Mouse (Mus musculus) forebrain, embryonic 10.5 days (tissue): ENCODE results near the gene Sugp1. TPM values are rescaled to one million over a fixed set of nuclear protein-coding genes. Genes with fewer than 3 reads are reported as not detected.
"Not testable (repeated sequence)": the region's sequence is repeated elsewhere in the genome, so short reads cannot be mapped to it uniquely, and the experiment has no call there.

Source experiments
- DNase-seq: peaks from one replicate; pipeline ENCODE4 v3.0.0-alpha.2; 2017; ENCODE audit warnings: low spot score; ENCODE audit errors: extremely low spot score
- H3K27ac ChIP-seq: fragments of 300-500 bp; sonication (generic); 2 replicates; pipeline ENCODE4 v1.5.1; 2016; ENCODE audit warnings: mild to moderate bottlenecking
- H3K27me3 ChIP-seq: fragments of 300-500 bp; sonication (generic); 2 replicates; pipeline ENCODE4 v1.6.1; 2016; ENCODE audit warnings: mild to moderate bottlenecking; ENCODE audit not compliant: poor library complexity, severe bottlenecking
- H3K36me3 ChIP-seq: fragments of 300-500 bp; sonication (generic); replicated peaks from 2 replicates; pipeline ENCODE4 v1.6.1; 2016; ENCODE audit warnings: mild to moderate bottlenecking, moderate library complexity
- H3K4me1 ChIP-seq: fragments of 300-500 bp; sonication (generic); 2 replicates; pipeline ENCODE4 v1.6.1; 2016
- H3K4me3 ChIP-seq: fragments of 300-500 bp; sonication (generic); 2 replicates; pipeline ENCODE4 v1.5.1; 2016; ENCODE audit warnings: mild to moderate bottlenecking, moderate library complexity
- H3K9me3 ChIP-seq: fragments of 300-500 bp; sonication (generic); 2 replicates; pipeline ENCODE4 v1.6.1; 2016; ENCODE audit warnings: mild to moderate bottlenecking, moderate library complexity
- WGBS: fragments of 180-500 bp; shearing (Covaris S2); methylation state at CpG from one replicate; pipeline ENCODE4 v1.1.7; 2016; 5-methylcytosine and 5-hydroxymethylcytosine counted together
- polyA plus RNA-seq: library from polyadenylated mRNA; unstranded; fragments of >200 nt; fragmentation: Nextera tagmentation; extraction: Ambion mirVana; gene quantifications from 2 replicates; pipeline ENCODE4 v1.2.1, GENCODE M21; 2016

Sugp1 gene
- 53.4 and 55.3 TPM in 2 replicates for polyA plus RNA-seq

DNA sequence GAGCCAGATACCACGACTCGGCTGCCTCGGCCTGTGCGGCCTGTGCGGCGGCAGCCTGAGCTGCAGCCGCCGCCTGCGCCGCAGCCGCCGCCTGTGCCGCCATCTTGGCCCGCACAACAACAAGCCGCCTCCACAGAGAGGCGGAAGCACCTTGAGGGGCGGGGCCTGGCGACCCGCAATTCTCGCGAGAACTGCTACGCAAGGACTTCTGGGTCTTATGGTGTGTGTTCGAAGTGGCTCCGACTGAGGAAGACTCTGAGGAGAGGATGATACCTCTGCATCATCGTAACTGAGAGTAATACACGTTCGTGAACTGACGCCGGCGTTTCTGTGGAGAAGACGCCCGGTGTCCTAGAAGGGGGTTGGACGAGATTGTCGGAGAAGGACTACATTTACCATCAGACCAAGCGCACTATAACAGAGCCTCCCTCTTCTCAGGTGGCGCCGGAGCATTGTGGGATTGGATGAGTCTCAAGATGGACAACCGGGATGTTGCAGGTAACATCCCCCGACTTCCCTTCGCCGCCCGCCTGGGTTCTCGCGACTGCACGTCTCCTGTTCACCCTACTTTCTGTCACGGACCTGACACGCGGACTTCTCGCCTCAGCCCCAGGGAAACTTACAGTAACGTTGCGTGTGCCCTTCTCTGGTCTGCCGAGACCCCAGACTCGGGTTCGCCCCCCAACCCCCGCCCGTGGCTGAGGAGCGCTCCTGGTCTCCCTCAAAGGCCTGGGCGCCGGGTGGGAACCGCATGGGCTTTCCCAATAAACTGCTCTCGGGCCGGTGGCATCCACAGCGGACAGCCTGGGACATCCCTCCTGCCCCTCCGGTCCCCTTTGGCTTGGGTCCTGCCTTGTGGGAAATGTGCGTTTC lies at the start of gene Sugp1, which contains the start of gene Mau2:
TSS of gene Sugp1 (plus strand) at position 231 of the 873 bp plus-strand sequence.
TSS of gene Mau2 (minus strand) at position 152 of the 873 bp plus-strand sequence.
- Histone ChIP-seq H3K36me3 (peaks cover 17% of the 10 kb centered on the region), H3K4me3 (peak within 1 kb of the TSS; percentile 100), H3K4me1 (peaks cover 37% of the 10 kb centered on the region), H3K27ac (peak within 1 kb of the TSS; percentile 94), H3K9me3 (no peaks in the 10 kb centered on the region), H3K27me3 (no peaks in the 10 kb centered on the region)
- under 1% methylated on average over 65 of the region's 65 CpGs for WGBS
- peak; percentile 97 for DNase-seq

DNA sequence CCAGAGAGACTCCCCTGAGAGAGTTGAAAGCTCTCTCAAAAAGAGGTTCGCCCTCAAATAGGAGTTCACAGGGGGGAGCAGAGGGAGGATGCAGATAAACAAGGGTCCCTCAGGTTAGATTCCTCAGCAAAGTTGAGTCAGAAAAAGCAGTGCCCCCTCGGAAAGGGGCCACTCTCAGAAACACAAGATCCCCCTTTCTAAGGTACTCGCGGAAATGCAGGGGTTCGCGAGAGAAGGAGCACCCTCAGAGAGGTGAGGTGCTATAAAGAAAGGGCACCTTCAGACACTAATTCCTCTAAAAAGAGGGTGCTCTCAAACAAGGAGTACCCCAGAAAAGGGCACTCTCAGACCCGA lies 47.2 kb upstream of the Sugp1 start:
- Histone ChIP-seq H3K36me3 (peaks cover 24% of the 10 kb centered on the region), H3K27me3 (no peaks in the 10 kb centered on the region), H3K4me3 (peak overlapping the region; percentile 95), H3K27ac (peak overlapping the region; percentile 93), H3K9me3 (no peaks in the 10 kb centered on the region), H3K4me1 (peaks cover 29% of the 10 kb centered on the region)
- under 1% methylated on average over 7 of the region's 7 CpGs for WGBS
- DNase-seq: no peak

DNA sequence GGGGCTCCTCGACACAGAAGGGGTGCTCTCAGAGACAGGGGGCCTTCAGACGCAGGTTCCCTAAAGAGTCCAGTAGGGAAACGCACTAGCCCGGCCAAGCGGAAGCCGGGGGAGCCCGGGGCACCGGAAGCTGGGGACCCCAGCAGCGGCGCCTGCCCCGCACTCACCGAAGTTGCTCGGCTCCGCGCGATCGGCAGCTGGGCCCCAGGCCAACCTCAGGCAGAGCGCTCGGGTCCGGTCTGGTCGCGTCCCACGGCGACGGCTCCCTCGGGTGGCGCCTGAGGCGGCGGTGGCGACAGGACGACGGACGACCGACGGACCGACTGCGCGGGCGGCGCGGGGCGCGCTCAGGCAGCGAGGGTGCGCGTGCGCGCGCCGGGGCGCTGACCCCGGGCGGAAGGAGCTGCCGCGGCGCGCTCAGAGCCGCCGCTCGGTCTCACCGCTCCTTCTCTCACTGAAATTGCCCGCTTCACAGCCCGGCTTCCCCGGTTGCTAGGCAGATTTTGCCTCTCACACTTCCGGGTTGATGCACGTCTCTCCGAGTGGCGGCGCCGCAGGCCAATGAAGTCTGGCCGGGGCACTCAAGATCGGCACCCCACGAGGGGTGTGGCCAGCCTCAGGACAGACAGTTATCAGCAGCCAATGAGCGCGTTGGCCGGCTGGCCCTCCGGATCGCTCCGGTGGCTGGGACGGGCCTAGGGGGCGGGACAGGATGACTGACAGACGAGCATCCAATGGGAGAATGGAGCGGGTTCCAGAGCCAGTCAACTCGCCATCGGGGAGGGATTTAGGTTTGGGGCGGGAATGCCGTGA lies 46.6 kb upstream of the Sugp1 start, which contains the start of gene Gatad2a:
TSS of gene Gatad2a (minus strand) at position 609 of the 813 bp plus-strand sequence.
- Histone ChIP-seq H3K36me3 (peaks cover 19% of the 10 kb centered on the region), H3K27ac (peak within 1 kb of the TSS; percentile 93)
- WGBS: under 1% methylated on average over 87 of the region's 87 CpGs

DNA sequence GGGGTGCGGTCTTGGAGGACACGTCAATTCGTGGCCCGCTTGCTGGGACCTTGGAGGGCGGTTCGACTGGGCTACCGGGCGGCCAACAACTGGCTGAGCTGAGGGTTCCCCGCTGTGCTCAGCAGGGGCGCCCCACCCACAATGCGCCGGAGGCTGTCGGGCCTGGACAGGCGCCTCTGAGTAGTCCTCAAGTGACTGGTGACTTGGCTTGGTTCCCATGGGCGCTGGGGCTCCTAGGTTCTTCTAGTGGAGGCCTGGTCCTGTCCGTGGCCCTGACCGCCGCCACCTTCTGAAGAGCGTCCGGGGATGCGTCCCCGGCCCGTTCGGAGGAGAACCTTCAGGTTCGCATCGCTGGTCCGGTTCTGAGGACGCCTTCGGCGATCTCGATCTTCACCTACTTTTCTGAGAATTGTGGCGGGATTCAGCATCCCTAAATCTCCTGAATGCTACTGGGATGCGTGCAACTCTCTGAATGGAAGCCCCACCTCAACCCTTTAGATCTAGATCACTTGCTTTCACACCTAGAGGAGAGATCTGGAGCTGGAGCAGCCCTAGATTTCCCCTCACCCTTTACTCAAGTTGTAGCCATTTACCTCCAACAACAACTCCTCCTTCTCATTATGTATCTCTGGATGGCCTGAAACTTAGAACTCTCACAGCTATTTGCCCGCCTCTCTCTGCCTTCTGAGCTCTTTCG lies 45.9 kb upstream of the Sugp1 start:
- Histone ChIP-seq H3K27ac (peak overlapping the region; percentile 93), H3K36me3 (peaks cover 13% of the 10 kb centered on the region), H3K4me3 (peak overlapping the region; percentile 95), H3K4me1 (peaks cover 38% of the 10 kb centered on the region), H3K27me3 (no peaks in the 10 kb centered on the region), H3K9me3 (no peaks in the 10 kb centered on the region)
- no peak for DNase-seq
- 4% methylated on average over 35 of the region's 35 CpGs for WGBS

More for the DNA sequence above, 46.6 kb upstream of the Sugp1 start, which contains the start of gene Gatad2a:
- no peaks in the 10 kb centered on the region for H3K9me3 ChIP-seq
- peak; percentile 100 for DNase-seq
- H3K4me3 ChIP-seq: peak within 1 kb of the TSS; percentile 95
- H3K4me1 ChIP-seq: peaks cover 31% of the 10 kb centered on the region
- no peaks in the 10 kb centered on the region for H3K27me3 ChIP-seq

- DNase-seq: no peak
- Histone ChIP-seq H3K4me3 (no peak overlapping the region), H3K27me3 (no peaks in the 10 kb centered on the region), H3K36me3 (no peaks in the 10 kb centered on the region), H3K27ac (no peak overlapping the region), H3K4me1 (peaks cover 39% of the 10 kb centered on the region), H3K9me3 (no peaks in the 10 kb centered on the region)
- 87% methylated on average over 3 of the region's 3 CpGs for WGBS
Measured at GRCm38 (mm10) chr8:69998706-69999105, 43.9 kb upstream of the Sugp1 start.

- no peak for DNase-seq
- no peaks in the 10 kb centered on the region for H3K27me3 ChIP-seq
- H3K27ac ChIP-seq: no peak overlapping the region
- H3K4me3 ChIP-seq: no peak overlapping the region
- peaks cover 36% of the 10 kb centered on the region for H3K4me1 ChIP-seq
- WGBS: 92% methylated on average over 4 of the region's 4 CpGs
- H3K36me3 ChIP-seq: no peaks in the 10 kb centered on the region
- no peaks in the 10 kb centered on the region for H3K9me3 ChIP-seq
Measured at GRCm38 (mm10) chr8:69999236-69999635, 43.4 kb upstream of the Sugp1 start.

DNA sequence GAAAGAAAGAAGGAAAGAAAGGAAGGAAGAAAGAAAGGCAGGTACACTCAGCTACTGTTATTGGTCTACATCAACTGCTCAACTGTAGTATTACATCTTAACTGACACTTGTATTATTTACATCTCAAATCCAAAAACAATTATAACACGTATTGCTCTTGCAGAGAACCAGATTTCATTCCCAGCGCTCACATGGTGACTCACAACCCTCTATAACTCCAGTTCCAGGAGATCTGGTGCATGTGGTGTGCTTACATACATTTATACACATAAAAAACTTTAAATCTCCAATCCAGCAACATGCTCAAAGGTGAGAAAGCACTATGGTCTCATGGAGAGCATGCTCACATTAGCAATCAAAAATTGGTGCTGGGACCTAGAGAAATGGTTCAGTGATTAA lies 42.4 kb upstream of the Sugp1 start:
- 89% methylated on average over 2 of the region's 2 CpGs for WGBS

GRCm38 (mm10) chr8:70001176-70001891 lies 41.3 kb upstream of the Sugp1 start:
- peak; percentile 35 for DNase-seq
- Histone ChIP-seq H3K9me3 (no peaks in the 10 kb centered on the region), H3K36me3 (no peaks in the 10 kb centered on the region), H3K27me3 (no peaks in the 10 kb centered on the region), H3K4me3 (peak overlapping the region; percentile 39), H3K4me1 (peaks cover 18% of the 10 kb centered on the region), H3K27ac (peak overlapping the region; percentile 63)
- WGBS: 5% methylated on average over 16 of the region's 16 CpGs

More for the DNA sequence above, 42.4 kb upstream of the Sugp1 start:
- Histone ChIP-seq H3K9me3 (no peaks in the 10 kb centered on the region), H3K4me3 (no peak overlapping the region), H3K36me3 (no peaks in the 10 kb centered on the region), H3K4me1 (peaks cover 26% of the 10 kb centered on the region), H3K27me3 (no peaks in the 10 kb centered on the region), H3K27ac (no peak overlapping the region)
- no peak for DNase-seq

DNA sequence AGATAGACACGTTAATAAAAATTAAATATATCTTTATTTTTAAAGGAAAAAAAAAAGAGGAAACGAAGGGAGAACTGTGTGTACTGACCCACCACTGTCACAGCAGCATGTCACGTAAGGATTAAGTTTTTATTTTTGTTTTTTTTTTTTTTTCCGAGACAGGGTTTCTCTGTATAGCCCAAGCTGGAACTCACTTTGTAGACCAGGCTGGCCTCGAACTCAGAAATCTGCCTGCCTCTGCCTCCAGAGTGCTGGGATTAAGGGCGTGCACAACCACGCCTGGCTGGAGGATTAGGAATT lies 40.8 kb upstream of the Sugp1 start:
- not testable (repeated sequence) for H3K27ac ChIP-seq, H3K9me3 ChIP-seq, DNase-seq, H3K27me3 ChIP-seq, H3K36me3 ChIP-seq
- peak overlapping the region; percentile 39 for H3K4me3 ChIP-seq
- peaks cover 13% of the 10 kb centered on the region for H3K4me1 ChIP-seq
- WGBS: 42% methylated on average over 7 of the region's 7 CpGs

- H3K9me3 ChIP-seq: no peaks in the 10 kb centered on the region
- H3K36me3 ChIP-seq: no peaks in the 10 kb centered on the region
- no peak overlapping the region for H3K27ac ChIP-seq
- no peak for DNase-seq
- H3K4me1 ChIP-seq: peaks cover 9% of the 10 kb centered on the region
- no peaks in the 10 kb centered on the region for H3K27me3 ChIP-seq
- no peak overlapping the region for H3K4me3 ChIP-seq
- WGBS: 56% methylated on average over 4 of the region's 4 CpGs
Measured at GRCm38 (mm10) chr8:70003204-70003657, 39.4 kb upstream of the Sugp1 start.

- H3K27me3 ChIP-seq: no peaks in the 10 kb centered on the region
- no peaks in the 10 kb centered on the region for H3K36me3 ChIP-seq
- no peak for DNase-seq
- no peak overlapping the region for H3K4me3 ChIP-seq
- H3K27ac ChIP-seq: no peak overlapping the region
- H3K4me1 ChIP-seq: peaks cover 9% of the 10 kb centered on the region
- no peaks in the 10 kb centered on the region for H3K9me3 ChIP-seq
Measured at GRCm38 (mm10) chr8:70004345-70004744, 38.3 kb upstream of the Sugp1 start.

DNA sequence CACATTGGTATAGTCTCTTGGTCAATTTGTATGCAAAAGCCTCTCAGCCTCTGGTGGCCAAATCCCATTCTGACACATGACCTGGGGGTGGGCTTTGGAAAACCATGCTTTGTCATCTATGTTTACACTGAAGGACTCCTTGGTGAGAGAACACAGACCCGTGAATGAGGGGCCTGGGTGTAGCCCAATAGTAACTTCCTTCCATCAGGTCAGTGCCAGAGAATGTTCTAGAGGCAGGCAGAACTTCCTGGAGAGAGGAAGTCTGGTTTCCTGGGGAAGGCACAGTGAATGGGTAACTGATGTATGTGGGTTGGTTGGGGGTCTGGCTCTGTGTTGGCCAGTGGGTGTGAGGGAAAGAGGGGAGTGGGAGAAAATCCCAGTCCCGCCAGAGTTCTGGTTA lies 37.4 kb upstream of the Sugp1 start:
- Histone ChIP-seq H3K27ac (no peak overlapping the region), H3K4me1 (peaks cover 9% of the 10 kb centered on the region), H3K27me3 (no peaks in the 10 kb centered on the region), H3K4me3 (no peak overlapping the region), H3K36me3 (no peaks in the 10 kb centered on the region), H3K9me3 (no peaks in the 10 kb centered on the region)
- no peak for DNase-seq
- 56% methylated on average over 2 of the region's 2 CpGs for WGBS
